Mouse (Mus musculus): ENCODE data around the gene Cdc34. TPM values are rescaled to one million over a fixed set of nuclear protein-coding genes. Genes with fewer than 3 reads are reported as not detected.

Gene Cdc34
- total and polyA plus RNA-seq, 2 experiments from 2014 or later, result 72.5 to 99.4 TPM

DNA sequence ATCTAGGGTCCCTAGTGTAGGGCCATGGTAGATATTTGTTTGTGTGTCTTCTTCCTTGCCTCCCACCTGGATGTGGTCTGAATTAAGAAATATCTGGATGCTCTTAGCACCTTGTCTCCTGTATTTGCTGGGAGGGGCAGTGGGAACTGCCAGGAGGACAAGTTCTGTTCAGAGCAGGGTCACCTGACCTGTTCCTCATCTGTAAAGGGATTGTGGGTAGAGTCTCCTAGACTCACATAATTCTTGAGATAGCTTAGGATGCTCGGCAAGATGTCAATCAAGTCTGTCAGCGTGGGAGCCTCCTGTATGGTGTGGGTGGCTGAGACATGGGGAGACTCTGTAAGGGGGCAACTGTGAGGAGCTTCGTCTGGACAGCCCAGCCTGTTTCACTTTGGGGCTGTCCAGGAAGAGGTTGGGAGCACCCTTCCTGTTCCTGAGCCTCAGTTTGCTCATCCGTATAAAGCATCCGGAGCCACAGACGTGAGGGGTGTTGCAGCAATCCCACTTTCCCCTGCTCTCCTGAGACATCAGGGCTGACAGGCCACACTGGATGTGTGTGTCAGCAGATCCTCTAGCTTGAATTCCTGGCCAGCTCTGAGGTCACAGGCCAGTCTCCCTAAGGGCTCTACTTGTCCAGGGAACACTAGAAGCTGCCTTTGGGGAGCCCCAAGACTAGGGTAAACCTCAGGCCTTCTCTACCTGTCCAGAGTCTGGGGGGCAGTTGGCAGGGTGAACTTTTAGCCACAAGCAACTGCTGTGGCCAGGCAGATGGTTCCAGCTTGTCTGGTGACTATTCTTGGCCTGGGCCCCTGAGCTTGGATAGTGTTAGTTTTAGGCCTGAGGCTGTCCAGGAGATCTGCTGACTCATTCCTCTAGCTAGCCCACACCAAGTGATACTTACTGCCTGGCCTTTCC lies 2.0 kb downstream of the Cdc34 start:
- Histone ChIP-seq H3K4me2 (ENCODE audit: low read depth, low read length, poor library complexity, severe bottlenecking) (peak overlapping the region; percentile 93), H3K4me1 (ENCODE audit: insufficient read depth, low read length) (peaks cover 14% of the 10 kb centered on the region), H3K27ac (ENCODE audit: low read depth, low read length) (0 out of 2 replicates have a peak overlapping the region, but pooled peaks have one; percentile 86), H3K36me3 (ENCODE audit: insufficient read depth, low read length) (peaks cover 41% of the 10 kb centered on the region), H3K4me3 (ENCODE audit: low read depth, low read length) (peak overlapping the region; percentile 79), H3K9ac (replicated peaks; ENCODE audit: low read length, poor library complexity, severe bottlenecking) (peak overlapping the region; percentile 81), H3K9me3 (ENCODE audit: low read length) (no peaks in the 10 kb centered on the region), H3K27me3 (ENCODE audit: insufficient read depth, low read length) (no peaks in the 10 kb centered on the region)
- no peak for ATAC-seq (ENCODE audit: low FRiP score)
- DNase-seq (ENCODE audit: low spot score), result no peak
- no peak for TF ChIP-seq CTCF (IDR thresholded peaks at IDR 0.05)
- WGBS, result 87% methylated on average over 6 of the region's 6 CpGs

DNA sequence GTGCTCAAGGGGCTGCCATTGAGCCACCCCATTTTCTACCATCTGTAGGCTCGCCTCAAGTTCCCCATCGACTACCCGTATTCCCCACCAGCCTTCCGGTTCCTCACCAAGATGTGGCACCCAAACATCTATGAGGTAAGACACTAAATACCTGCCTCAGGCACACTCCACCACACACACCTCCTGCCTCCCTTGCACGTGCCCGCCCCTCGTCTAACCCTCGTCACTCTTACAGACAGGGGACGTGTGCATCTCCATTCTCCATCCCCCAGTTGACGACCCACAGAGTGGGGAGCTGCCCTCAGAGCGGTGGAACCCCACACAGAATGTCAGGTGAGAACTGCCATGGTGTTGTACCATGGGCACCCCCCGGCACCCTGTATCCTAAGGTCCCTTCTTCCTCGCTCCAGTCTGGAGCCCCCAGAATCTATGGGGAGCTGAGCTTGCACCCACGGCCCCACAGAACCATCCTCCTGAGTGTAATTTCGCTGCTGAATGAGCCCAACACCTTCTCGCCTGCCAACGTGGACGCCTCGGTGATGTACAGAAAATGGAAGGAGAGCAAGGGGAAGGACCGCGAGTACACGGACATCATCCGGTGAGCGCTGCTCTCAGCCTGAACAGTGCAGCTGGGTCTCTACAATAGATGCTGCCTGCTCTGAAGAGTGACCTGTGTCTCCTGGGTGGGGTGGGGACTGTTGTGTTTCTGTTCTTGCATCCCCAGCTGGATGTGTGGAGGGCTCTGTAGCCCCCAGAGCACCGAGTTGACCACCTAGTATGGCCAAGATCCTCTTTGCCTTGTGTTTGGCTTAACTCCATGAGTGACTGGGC lies 3.0 kb downstream of the Cdc34 start:
- peaks cover 14% of the 10 kb centered on the region for H3K4me1 ChIP-seq (ENCODE audit: insufficient read depth, low read length)
- H3K27ac ChIP-seq (ENCODE audit: low read depth, low read length), result no peak overlapping the region
- H3K9ac ChIP-seq (replicated peaks; ENCODE audit: low read length, poor library complexity, severe bottlenecking), result no peak overlapping the region
- no peaks in the 10 kb centered on the region for H3K27me3 ChIP-seq (ENCODE audit: insufficient read depth, low read length)
- DNase-seq (ENCODE audit: low spot score) (no peak), ATAC-seq (ENCODE audit: low FRiP score) (no peak)
- H3K9me3 ChIP-seq (ENCODE audit: low read length), result no peaks in the 10 kb centered on the region
- TF ChIP-seq CTCF (IDR thresholded peaks at IDR 0.05), result no peak
- WGBS, result 94% methylated on average over 25 of the region's 25 CpGs
- peaks cover 45% of the 10 kb centered on the region for H3K36me3 ChIP-seq (ENCODE audit: insufficient read depth, low read length)
- H3K4me3 ChIP-seq (ENCODE audit: low read depth, low read length), result no peak overlapping the region
- no peak overlapping the region for H3K4me2 ChIP-seq (ENCODE audit: low read depth, low read length, poor library complexity, severe bottlenecking)

DNA sequence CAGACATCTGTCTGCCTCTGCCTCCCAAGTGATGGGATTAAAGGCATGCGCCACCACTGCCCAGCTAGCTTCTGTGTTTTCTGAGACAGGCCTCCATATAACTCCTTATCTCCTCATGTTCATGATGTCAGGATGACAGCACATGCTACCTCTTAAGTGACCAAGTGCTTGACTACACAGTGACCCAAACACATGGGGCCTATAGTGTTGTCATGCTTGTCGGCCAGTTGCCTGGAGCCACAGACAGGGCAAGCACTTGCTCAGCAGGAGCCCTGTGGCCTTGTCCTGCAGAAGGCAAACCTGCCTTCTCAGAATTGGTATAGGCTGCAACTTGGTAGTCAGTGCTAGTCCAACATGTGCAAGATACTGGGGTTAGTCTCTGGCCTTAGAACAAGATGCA lies 4.2 kb downstream of the Cdc34 start:
- no peak for ATAC-seq (ENCODE audit: low FRiP score)
- WGBS, result 89% methylated on average over 2 of the region's 2 CpGs

GRCm38 (mm10) chr10:79686691-79687090 lies 4.7 kb downstream of the Cdc34 start:
- Histone ChIP-seq H3K36me3 (ENCODE audit: insufficient read depth, low read length) (peaks cover 45% of the 10 kb centered on the region), H3K4me3 (ENCODE audit: low read depth, low read length) (no peak overlapping the region), H3K4me2 (ENCODE audit: low read depth, low read length, poor library complexity, severe bottlenecking) (no peak overlapping the region), H3K9me3 (ENCODE audit: low read length) (no peaks in the 10 kb centered on the region), H3K27me3 (ENCODE audit: insufficient read depth, low read length) (no peaks in the 10 kb centered on the region), H3K4me1 (ENCODE audit: insufficient read depth, low read length) (peaks cover 14% of the 10 kb centered on the region), H3K9ac (replicated peaks; ENCODE audit: low read length, poor library complexity, severe bottlenecking) (no peak overlapping the region), H3K27ac (ENCODE audit: low read depth, low read length) (no peak overlapping the region)
- TF ChIP-seq CTCF (IDR thresholded peaks at IDR 0.05), result no peak
- DNase-seq (ENCODE audit: low spot score) (no peak), ATAC-seq (ENCODE audit: low FRiP score) (no peak)
- WGBS, result 100% methylated on average over 1 of the region's 1 CpGs

More for the DNA sequence above, 4.2 kb downstream of the Cdc34 start:
- peaks cover 14% of the 10 kb centered on the region for H3K4me1 ChIP-seq (ENCODE audit: insufficient read depth, low read length)
- DNase-seq (ENCODE audit: low spot score), result no peak
- H3K36me3 ChIP-seq (ENCODE audit: insufficient read depth, low read length), result peaks cover 45% of the 10 kb centered on the region
- no peaks in the 10 kb centered on the region for H3K9me3 ChIP-seq (ENCODE audit: low read length)
- no peak overlapping the region for H3K9ac ChIP-seq (replicated peaks; ENCODE audit: low read length, poor library complexity, severe bottlenecking)
- H3K4me3 ChIP-seq (ENCODE audit: low read depth, low read length), result no peak overlapping the region
- TF ChIP-seq CTCF (IDR thresholded peaks at IDR 0.05), result no peak
- no peak overlapping the region for H3K27ac ChIP-seq (ENCODE audit: low read depth, low read length)
- no peak overlapping the region for H3K4me2 ChIP-seq (ENCODE audit: low read depth, low read length, poor library complexity, severe bottlenecking)
- no peaks in the 10 kb centered on the region for H3K27me3 ChIP-seq (ENCODE audit: insufficient read depth, low read length)

- DNase-seq (ENCODE audit: low spot score) (no peak), ATAC-seq (ENCODE audit: low FRiP score) (no peak)
- Histone ChIP-seq H3K36me3 (ENCODE audit: insufficient read depth, low read length) (peaks cover 45% of the 10 kb centered on the region), H3K27me3 (ENCODE audit: insufficient read depth, low read length) (no peaks in the 10 kb centered on the region), H3K9me3 (ENCODE audit: low read length) (no peaks in the 10 kb centered on the region), H3K4me2 (ENCODE audit: low read depth, low read length, poor library complexity, severe bottlenecking) (no peak overlapping the region), H3K9ac (replicated peaks; ENCODE audit: low read length, poor library complexity, severe bottlenecking) (no peak overlapping the region), H3K4me1 (ENCODE audit: insufficient read depth, low read length) (peaks cover 14% of the 10 kb centered on the region), H3K27ac (ENCODE audit: low read depth, low read length) (no peak overlapping the region), H3K4me3 (ENCODE audit: low read depth, low read length) (no peak overlapping the region)
- TF ChIP-seq CTCF (IDR thresholded peaks at IDR 0.05), result no peak
- WGBS, result over 99% methylated on average over 6 of the region's 6 CpGs
These were observed 5.5 kb downstream of the Cdc34 start for GRCm38 (mm10) chr10:79687513-79687912.

Data from midbrain, postnatal 0 days (tissue).